Mouse (Mus musculus): ENCODE results near the gene Hoxa6. TPM values are rescaled to one million over a fixed set of nuclear protein-coding genes. Genes with fewer than 3 reads are reported as not detected.
A peak's percentile ranks its signal among the peaks of the same experiment; 100 is the strongest.

Hoxa6 gene
- polyA plus RNA-seq, 1 experiment from 2014 or later: 2.9 TPM

DNA sequence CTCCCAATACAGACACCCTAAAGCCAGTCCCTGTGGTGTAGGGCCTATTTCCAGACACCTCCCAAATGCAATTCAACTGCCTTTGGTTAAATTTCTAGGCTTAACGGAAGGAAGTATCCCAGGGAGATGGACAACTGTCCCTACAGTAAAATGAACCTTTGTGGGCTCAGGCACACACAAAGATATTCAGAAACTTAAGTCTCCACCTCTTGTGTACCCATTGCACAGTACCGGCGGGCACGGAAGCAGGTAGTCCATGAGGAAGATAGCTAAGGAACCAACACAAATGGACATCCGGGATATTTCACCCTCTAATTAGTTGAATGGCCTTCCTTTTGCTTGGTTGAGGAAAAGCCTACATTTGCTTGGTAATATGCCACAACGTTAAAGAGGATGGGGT is 32.1 kb downstream of the Hoxa6 start:
- peaks cover 79% of the 10 kb centered on the region for H3K27me3 ChIP-seq
- WGBS: under 1% methylated on average over 6 of the region's 6 CpGs
- peak overlapping the region; percentile 63 for H3K9ac ChIP-seq
- no peaks in the 10 kb centered on the region for H3K9me3 ChIP-seq
- peaks cover 30% of the 10 kb centered on the region for H3K4me1 ChIP-seq
- peak overlapping the region; percentile 98 for H3K27ac ChIP-seq
- no peaks in the 10 kb centered on the region for H3K36me3 ChIP-seq
- peak overlapping the region; percentile 67 for H3K4me3 ChIP-seq
- H3K4me2 ChIP-seq: peak overlapping the region; percentile 90
- no peak for ATAC-seq (ENCODE audit: borderline replicate concordance, extremely low read depth, low FRiP score, low TSS enrichment)

DNA sequence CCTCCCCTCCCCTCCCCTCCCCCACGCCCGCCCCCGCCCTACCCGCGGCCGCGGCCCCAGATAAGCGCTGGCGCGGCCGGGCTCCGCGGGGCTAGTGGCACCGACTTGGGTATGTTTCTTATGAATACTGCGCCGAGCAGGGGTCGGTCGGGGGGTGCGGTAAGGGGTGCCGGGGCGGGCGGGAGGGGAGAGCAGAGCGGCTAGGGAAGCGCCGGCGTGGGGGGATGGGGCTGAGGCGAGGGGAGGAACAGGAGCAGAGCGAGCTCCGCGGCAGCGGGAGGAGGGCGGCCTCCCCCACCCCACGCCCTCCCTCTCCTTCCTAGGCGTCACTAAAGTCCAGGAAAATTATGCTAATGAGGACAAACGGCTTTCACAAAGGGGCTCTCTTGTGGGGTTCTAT is 32.7 kb downstream of the Hoxa6 start:
- ATAC-seq (ENCODE audit: borderline replicate concordance, extremely low read depth, low FRiP score, low TSS enrichment): peak; percentile 36; the same call in 1 of the 2 replicates
- WGBS: under 1% methylated on average over 13 of the region's 35 CpGs
- Histone ChIP-seq H3K27me3 (peaks cover 79% of the 10 kb centered on the region), H3K36me3 (no peaks in the 10 kb centered on the region), H3K9ac (peak overlapping the region; percentile 63), H3K27ac (peak overlapping the region; percentile 98), H3K4me2 (peak overlapping the region; percentile 90), H3K4me1 (peaks cover 30% of the 10 kb centered on the region), H3K9me3 (no peaks in the 10 kb centered on the region), H3K4me3 (peak overlapping the region; percentile 67)

DNA sequence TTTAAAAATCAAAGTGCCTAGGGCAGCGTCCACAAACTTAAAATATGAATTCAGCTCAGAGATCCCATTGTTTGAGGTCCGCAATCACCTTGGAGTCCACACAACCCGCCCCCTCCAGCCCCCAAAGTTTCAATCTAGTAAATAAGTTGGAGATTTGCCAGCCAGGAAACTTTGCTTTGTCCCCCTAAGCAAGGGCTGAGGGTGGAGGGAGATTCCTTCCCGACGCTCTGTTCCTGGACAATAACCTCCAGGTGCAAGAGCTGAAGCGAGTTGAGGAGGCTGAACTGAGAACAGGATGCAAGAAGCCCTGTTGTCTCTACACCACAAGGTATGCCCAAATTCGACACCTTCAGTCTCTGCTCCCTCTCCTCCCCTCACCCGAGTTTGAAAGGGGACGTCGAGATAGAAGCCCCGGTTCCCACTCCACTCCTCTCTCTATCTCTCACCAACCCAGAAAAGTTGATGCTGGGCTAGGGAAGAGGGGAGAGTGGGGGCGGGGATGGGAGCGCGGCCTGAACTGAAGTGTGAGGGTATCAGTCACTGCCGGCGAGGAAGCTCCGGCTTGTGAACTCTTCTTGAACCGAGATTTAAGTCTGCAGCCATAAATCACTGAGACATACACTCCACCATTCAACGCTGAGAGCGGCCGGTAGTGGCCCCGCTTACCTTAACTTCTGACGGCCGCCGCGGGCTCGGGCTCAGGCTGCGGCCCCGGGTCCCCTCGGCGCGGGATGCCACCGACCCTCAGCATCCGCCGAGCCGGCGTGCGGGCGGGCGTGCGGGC is 33.4 kb downstream of the Hoxa6 start:
- Histone ChIP-seq H3K4me1 (peaks cover 30% of the 10 kb centered on the region), H3K27ac (peak overlapping the region; percentile 98), H3K9ac (peak overlapping the region; percentile 63), H3K27me3 (peaks cover 79% of the 10 kb centered on the region), H3K4me2 (peak overlapping the region; percentile 90), H3K9me3 (no peaks in the 10 kb centered on the region), H3K36me3 (no peaks in the 10 kb centered on the region), H3K4me3 (peak overlapping the region; percentile 67)
- WGBS: under 1% methylated on average over 35 of the region's 41 CpGs
- ATAC-seq (ENCODE audit: borderline replicate concordance, extremely low read depth, low FRiP score, low TSS enrichment): peak; percentile 39; the same call in 1 of the 2 replicates

DNA sequence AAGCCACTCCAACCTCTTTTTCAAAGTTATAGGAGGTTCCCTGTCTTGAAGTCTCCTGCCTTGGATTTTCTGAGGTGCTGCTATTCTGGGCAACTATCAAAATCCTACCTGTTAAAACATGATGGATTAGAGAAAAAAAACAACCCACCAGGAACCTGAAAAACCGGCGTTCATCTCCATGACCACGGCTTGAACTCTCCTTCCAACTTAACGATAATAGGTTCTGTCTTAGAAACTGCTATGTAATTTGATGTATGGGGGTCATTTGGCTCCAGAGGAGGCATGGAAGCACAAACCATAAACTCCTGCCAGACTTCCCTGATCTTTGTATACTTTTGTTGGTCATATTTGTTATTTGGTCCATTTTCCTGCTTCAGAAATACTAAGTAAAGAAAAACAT is 34.9 kb downstream of the Hoxa6 start:
- peak overlapping the region; percentile 40 for H3K4me3 ChIP-seq
- no peak for ATAC-seq (ENCODE audit: borderline replicate concordance, extremely low read depth, low FRiP score, low TSS enrichment)
- H3K4me2 ChIP-seq: peak overlapping the region; percentile 90
- peak overlapping the region; percentile 53 for H3K9ac ChIP-seq
- peaks cover 35% of the 10 kb centered on the region for H3K4me1 ChIP-seq
- peak overlapping the region; percentile 95 for H3K27ac ChIP-seq
- H3K36me3 ChIP-seq: no peaks in the 10 kb centered on the region
- WGBS: 2% methylated on average over 4 of the region's 4 CpGs
- no peaks in the 10 kb centered on the region for H3K9me3 ChIP-seq
- peaks cover 78% of the 10 kb centered on the region for H3K27me3 ChIP-seq

DNA sequence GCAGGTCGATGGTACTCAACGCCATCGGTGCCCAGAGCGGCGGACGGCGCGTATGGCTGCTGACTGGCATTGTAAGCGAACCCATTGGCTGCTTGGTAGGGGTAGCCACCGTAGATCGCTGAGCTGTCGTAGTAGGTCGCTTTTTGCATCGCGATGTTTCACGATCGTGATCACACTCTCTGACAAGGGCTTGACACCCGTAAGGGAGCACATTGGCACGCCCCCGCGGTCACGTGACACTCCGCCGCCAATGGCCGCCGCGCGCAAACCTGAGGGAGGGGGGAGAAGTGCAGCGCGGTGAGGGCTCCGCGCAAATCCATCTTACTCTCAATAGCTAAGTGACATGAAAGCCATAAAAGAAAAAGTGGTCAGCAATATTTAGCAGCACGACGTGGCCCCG is 36.0 kb downstream of the Hoxa6 start:
- H3K36me3 ChIP-seq: no peaks in the 10 kb centered on the region
- H3K27ac ChIP-seq: peak overlapping the region; percentile 95
- H3K4me1 ChIP-seq: peaks cover 35% of the 10 kb centered on the region
- H3K4me3 ChIP-seq: peak overlapping the region; percentile 40
- peak overlapping the region; percentile 90 for H3K4me2 ChIP-seq
- peak; percentile 81 for ATAC-seq (ENCODE audit: borderline replicate concordance, extremely low read depth, low FRiP score, low TSS enrichment)
- peaks cover 80% of the 10 kb centered on the region for H3K27me3 ChIP-seq
- 0% methylated on average over 35 of the region's 35 CpGs for WGBS
- peak overlapping the region; percentile 53 for H3K9ac ChIP-seq
- no peaks in the 10 kb centered on the region for H3K9me3 ChIP-seq

DNA sequence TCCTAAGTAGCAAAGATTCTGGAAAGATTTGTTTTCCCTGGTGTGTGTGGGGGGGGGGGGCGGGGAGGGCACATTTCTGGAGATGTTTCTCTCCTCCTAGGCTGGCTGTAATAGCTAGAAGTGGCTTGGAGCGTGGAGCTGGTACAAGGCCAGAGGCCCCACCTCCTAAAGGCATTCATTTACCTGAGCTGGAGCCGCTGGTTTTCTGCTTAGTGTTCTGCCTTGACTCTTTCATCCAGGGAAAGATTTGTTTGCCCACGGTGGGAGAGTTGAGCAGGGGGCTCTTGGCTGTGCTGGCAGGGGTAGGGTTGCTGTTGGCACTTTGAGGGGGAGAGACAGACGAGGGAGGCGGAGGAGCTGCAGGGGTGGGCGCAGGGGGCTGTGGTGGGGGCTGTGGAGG is 36.6 kb downstream of the Hoxa6 start:
- Histone ChIP-seq H3K4me3 (peak overlapping the region; percentile 40), H3K27ac (peak overlapping the region; percentile 95), H3K4me1 (peaks cover 35% of the 10 kb centered on the region), H3K9ac (peak overlapping the region; percentile 53), H3K4me2 (peak overlapping the region; percentile 90), H3K9me3 (no peaks in the 10 kb centered on the region), H3K27me3 (peaks cover 76% of the 10 kb centered on the region), H3K36me3 (no peaks in the 10 kb centered on the region)
- WGBS: 13% methylated on average over 7 of the region's 7 CpGs
- no peak for ATAC-seq (ENCODE audit: borderline replicate concordance, extremely low read depth, low FRiP score, low TSS enrichment)

DNA sequence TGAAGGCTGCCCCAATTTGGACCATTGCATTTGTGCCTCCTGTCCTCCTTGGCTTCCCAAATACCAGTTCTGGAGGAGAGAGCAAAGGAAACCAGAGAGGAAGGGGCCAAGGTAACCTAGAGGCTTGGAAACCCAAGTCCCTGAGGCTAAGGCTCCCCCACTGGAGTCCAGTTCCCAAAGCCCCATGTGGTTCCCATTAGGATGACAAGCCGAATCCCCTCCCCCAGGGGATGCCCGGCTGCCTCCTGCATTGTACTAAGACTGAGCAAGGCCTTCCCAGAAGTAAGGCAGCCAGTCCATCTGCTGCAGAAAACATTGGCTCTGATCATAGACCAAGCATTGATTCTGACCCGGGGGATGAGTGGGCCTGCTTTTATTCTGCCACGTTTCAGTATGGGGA is 37.2 kb downstream of the Hoxa6 start:
- Histone ChIP-seq H3K27ac (peak overlapping the region; percentile 95), H3K9me3 (no peaks in the 10 kb centered on the region), H3K4me1 (peaks cover 35% of the 10 kb centered on the region), H3K9ac (no peak overlapping the region), H3K27me3 (peaks cover 77% of the 10 kb centered on the region), H3K4me3 (no peak overlapping the region), H3K36me3 (no peaks in the 10 kb centered on the region), H3K4me2 (peak overlapping the region; percentile 90)
- no peak for ATAC-seq (ENCODE audit: borderline replicate concordance, extremely low read depth, low FRiP score, low TSS enrichment)
- 6% methylated on average over 4 of the region's 4 CpGs for WGBS

DNA sequence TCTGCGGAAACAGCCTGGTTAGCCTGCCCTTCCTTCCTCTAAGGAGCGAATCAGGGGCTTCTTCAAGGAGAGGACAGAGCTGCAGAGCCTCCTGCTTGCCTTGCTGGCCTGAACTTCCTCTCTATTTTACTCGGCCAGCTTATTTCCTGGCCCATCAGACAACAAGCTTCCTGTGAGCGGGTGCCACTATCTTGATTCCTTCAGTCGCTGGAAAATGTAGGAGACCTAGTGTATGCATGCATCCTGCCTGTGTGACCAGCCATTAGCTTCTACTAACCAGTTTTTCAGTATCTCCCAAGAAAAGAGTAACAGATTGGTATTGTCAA is 37.7 kb downstream of the Hoxa6 start:
- peak overlapping the region; percentile 44 for H3K9ac ChIP-seq
- 18% methylated on average over 5 of the region's 5 CpGs for WGBS
- peak overlapping the region; percentile 95 for H3K27ac ChIP-seq
- H3K9me3 ChIP-seq: no peaks in the 10 kb centered on the region
- peaks cover 37% of the 10 kb centered on the region for H3K4me1 ChIP-seq
- peak overlapping the region; percentile 90 for H3K4me2 ChIP-seq
- H3K4me3 ChIP-seq: peak overlapping the region; percentile 29
- no peak for ATAC-seq (ENCODE audit: borderline replicate concordance, extremely low read depth, low FRiP score, low TSS enrichment)
- no peaks in the 10 kb centered on the region for H3K36me3 ChIP-seq
- H3K27me3 ChIP-seq: peaks cover 74% of the 10 kb centered on the region

DNA sequence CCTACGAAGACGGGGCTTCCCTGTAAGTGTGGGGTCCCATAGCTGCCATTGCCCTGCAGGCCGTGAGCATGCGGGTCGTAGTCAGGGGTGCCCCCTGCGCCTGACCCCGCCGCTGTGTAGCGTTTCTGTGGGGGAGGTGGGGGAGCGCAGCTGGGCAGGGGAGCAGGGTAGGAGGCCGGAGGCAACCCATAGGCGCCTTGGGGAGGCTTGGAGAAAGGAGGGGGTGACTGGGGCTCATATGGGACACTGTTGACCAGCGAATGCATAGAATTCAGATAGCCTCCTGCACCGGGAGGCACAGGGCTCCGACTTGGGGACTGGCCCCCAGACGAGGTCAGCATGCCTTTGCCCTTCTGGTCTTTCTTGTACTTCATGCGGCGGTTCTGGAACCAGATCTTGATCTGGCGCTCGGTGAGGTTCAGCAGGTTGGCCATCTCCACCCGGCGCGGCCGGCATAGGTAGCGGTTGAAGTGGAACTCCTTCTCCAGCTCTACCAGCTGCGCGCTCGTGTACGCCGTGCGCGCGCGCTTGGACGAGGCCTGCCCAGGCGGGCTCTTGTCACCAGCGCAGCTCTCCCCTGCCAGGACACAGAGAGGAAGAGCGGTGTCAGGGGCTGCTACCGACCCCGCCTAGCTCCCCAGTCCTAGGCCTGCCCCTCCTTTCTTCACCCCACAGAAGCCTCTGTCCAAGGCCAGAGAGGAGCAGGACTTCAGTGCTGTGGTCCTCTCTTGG is 38.2 kb downstream of the Hoxa6 start:
- Histone ChIP-seq H3K9ac (peak overlapping the region; percentile 44), H3K27me3 (peaks cover 76% of the 10 kb centered on the region), H3K4me1 (peaks cover 39% of the 10 kb centered on the region), H3K36me3 (no peaks in the 10 kb centered on the region), H3K4me2 (peak overlapping the region; percentile 90), H3K27ac (peak overlapping the region; percentile 95), H3K9me3 (no peaks in the 10 kb centered on the region), H3K4me3 (peak overlapping the region; percentile 29)
- 4% methylated on average over 40 of the region's 40 CpGs for WGBS
- peak; percentile 37; the same call in 1 of the 2 replicates for ATAC-seq (ENCODE audit: borderline replicate concordance, extremely low read depth, low FRiP score, low TSS enrichment)

DNA sequence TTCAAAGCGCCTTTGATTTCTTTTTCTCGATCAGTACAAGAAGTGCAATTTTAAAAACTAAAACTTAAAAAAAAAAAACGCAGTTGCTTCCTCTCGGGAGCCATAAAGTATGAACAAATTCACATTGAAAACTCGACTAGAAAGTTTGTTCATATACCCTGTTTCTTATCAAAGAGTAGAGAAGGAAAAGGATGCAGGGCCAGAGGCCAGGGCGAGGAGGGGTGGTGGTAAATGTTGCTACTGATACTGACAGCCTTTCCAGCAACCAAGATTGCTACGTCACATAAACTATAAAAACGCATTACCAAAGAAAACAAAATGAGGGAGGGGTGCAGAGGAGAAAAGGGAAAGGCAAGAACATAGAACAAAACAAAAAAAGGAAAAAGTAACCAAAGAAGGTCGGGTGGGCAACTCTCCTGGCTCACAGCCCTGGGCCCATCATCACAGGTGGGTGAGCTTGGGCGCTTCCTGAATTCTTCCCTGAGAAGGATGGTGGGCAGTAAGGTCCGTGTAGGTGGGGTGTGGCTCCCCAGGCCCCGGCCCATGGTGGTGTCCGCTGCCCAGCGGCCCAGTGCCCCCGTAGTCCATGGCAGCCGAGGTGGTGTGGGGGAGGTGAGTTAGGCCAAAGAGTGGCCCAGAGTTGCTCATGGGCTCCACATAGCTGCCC is 38.9 kb downstream of the Hoxa6 start:
- Histone ChIP-seq H3K27me3 (peaks cover 73% of the 10 kb centered on the region), H3K27ac (peak overlapping the region; percentile 95), H3K4me1 (peaks cover 42% of the 10 kb centered on the region), H3K9ac (peak overlapping the region; percentile 44), H3K4me2 (peak overlapping the region; percentile 90), H3K4me3 (peak overlapping the region; percentile 29), H3K9me3 (no peaks in the 10 kb centered on the region), H3K36me3 (no peaks in the 10 kb centered on the region)
- WGBS: 11% methylated on average over 16 of the region's 16 CpGs
- no peak for ATAC-seq (ENCODE audit: borderline replicate concordance, extremely low read depth, low FRiP score, low TSS enrichment)

DNA sequence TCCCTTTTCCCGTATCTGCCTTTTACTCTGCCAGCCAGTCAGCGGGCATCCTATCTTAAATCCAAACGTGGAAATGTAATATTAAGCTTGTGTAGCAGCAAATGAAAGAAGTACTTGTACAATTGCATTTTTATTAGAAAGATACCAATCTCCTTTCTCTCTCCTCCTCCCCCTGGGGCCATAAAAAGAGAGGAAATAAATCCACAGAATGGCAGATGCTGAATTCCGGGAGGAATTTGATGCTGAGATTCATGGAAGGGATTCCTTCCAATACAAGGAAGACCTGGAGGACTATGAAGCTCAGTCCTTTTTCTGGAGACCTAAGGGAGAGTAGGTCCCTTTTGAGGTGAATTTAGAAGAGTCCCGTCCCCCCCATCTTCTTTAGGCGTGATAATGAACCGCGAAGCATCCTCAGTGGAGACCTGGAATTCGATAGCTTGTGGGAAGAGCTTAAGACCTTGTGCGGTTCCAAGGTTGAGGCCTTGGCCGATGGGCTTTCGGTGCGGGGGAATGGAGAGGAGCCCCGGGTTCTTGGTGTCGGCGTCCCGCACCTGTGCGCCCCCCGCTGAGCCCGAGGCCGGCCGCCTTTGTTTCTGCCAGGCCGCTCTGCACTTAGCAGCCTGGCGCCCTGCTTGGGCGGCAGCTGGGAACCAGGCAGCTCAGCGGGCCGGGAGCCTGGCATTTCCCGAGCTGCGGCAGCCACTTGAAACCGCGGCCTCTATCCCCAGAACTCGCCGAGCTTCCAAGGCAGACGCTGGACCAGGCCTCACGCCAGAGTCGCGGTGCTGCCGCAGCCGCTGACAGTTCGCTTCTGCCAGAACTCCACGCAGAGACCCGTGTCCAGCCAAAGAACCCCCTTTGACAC is 40.1 kb downstream of the Hoxa6 start:
- Histone ChIP-seq H3K9ac (peak overlapping the region; percentile 62), H3K4me1 (peaks cover 42% of the 10 kb centered on the region), H3K4me2 (peak overlapping the region; percentile 90), H3K9me3 (no peaks in the 10 kb centered on the region), H3K36me3 (no peaks in the 10 kb centered on the region), H3K27ac (peak overlapping the region; percentile 98), H3K4me3 (peak overlapping the region; percentile 34), H3K27me3 (peaks cover 72% of the 10 kb centered on the region)
- ATAC-seq (ENCODE audit: borderline replicate concordance, extremely low read depth, low FRiP score, low TSS enrichment): no peak
- WGBS: 5% methylated on average over 42 of the region's 42 CpGs

Measured in lung, embryonic 15.5 days (tissue).